Mouse (Mus musculus) yolk sac, embryonic 10.5 days (tissue): ENCODE measurements around the gene Uevld.
A peak's percentile ranks its signal among the peaks of the same experiment; 100 is the strongest.
"Not testable (repeated sequence)": the region's sequence is repeated elsewhere in the genome, so short reads cannot be mapped to it uniquely, and the experiment has no call there.

Experiments used
- DNase-seq: peaks from one replicate; pipeline ENCODE4 v3.0.0-alpha.2; 2017; ENCODE audit warnings: low spot score

Uevld gene

GRCm38 (mm10) chr7:46969898-46970297, 11.6 kb upstream of the Uevld start:
- DNase-seq: no peak

- no peak for DNase-seq
Observed at GRCm38 (mm10) chr7:46964070-46964469, 5.7 kb upstream of the Uevld start.

- DNase-seq: peak; percentile 62
Observed at GRCm38 (mm10) chr7:46962806-46963618, 4.7 kb upstream of the Uevld start.

- DNase-seq: no peak
Observed at GRCm38 (mm10) chr7:46962132-46962531, 3.8 kb upstream of the Uevld start.

- DNase-seq: no peak
Observed at GRCm38 (mm10) chr7:46960991-46961390, 2.7 kb upstream of the Uevld start.

GRCm38 (mm10) chr7:46958853-46959252, 526 bp upstream of the Uevld start:
- no peak for DNase-seq

- peak; percentile 39 for DNase-seq
Observed at GRCm38 (mm10) chr7:46935847-46936246, 22.5 kb downstream of the Uevld start.

- DNase-seq: no peak
Observed at GRCm38 (mm10) chr7:46934788-46935187, 23.5 kb downstream of the Uevld start.

GRCm38 (mm10) chr7:46931370-46931769, 27.0 kb downstream of the Uevld start:
- DNase-seq: no peak

GRCm38 (mm10) chr7:46928291-46928690, 30.0 kb downstream of the Uevld start:
- DNase-seq: no peak

- DNase-seq: no peak
Observed at GRCm38 (mm10) chr7:46922075-46922474, 36.3 kb downstream of the Uevld start.

GRCm38 (mm10) chr7:46919551-46920176, 38.7 kb downstream of the Uevld start, which contains the start of gene Tsg101:
Gene Tsg101 (minus strand): TSS chr7:46919969.
- peak; percentile 90 for DNase-seq

GRCm38 (mm10) chr7:46918678-46919371, 39.5 kb downstream of the Uevld start:
- DNase-seq: no peak

GRCm38 (mm10) chr7:46916376-46916775, 42.0 kb downstream of the Uevld start:
- no peak for DNase-seq

GRCm38 (mm10) chr7:46911250-46911649, 47.1 kb downstream of the Uevld start:
- DNase-seq: no peak

- no peak for DNase-seq
Observed at GRCm38 (mm10) chr7:46899343-46899742, 59.0 kb downstream of the Uevld start.

GRCm38 (mm10) chr7:46895511-46895910, 62.8 kb downstream of the Uevld start:
- DNase-seq: no peak

- no peak for DNase-seq
Observed at GRCm38 (mm10) chr7:46883304-46883703, 75.0 kb downstream of the Uevld start.

- not testable (repeated sequence) for DNase-seq
Observed at GRCm38 (mm10) chr7:46881941-46882340, 76.4 kb downstream of the Uevld start.

GRCm38 (mm10) chr7:46880992-46881391, 77.3 kb downstream of the Uevld start:
- no peak for DNase-seq

- no peak for DNase-seq
Observed at GRCm38 (mm10) chr7:46879851-46880250, 78.5 kb downstream of the Uevld start.

- DNase-seq: no peak
Observed at GRCm38 (mm10) chr7:46877255-46877654, 81.1 kb downstream of the Uevld start.

GRCm38 (mm10) chr7:46876841-46877240, 81.5 kb downstream of the Uevld start:
- no peak for DNase-seq
